Mouse (Mus musculus): ENCODE data around the gene Agmat. TPM values are rescaled to one million over a fixed set of nuclear protein-coding genes. Genes with fewer than 3 reads are reported as not detected.

The Agmat gene
- polyA plus RNA-seq, 1 experiment from 2014 or later: not detected

DNA sequence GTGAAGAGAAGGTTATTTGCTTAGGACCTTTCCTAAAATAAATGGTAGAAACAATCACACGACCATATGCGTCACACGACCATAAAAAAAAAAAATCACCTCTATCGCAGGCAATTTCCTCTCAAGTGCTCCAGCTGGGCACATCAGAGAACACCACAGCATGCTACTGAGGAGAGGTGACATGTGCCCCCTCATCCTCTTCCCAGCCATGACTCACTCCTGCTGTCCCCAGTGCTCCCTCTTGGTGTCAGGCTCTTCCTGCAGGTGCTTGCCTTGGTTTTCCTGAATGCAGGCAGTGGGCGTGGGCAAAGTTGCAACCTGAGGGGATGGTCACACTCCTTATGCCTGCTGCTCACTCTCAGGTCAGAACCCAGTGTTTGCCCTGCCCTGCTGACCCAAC lies 38.4 kb downstream of the Agmat start:
- Histone ChIP-seq H3K36me3 (peaks cover 77% of the 10 kb centered on the region), H3K4me3 (no peak overlapping the region)
- no peak for ATAC-seq (ENCODE audit: insufficient number of reproducible peaks, insufficient read depth, low FRiP score, low TSS enrichment, low read depth)

DNA sequence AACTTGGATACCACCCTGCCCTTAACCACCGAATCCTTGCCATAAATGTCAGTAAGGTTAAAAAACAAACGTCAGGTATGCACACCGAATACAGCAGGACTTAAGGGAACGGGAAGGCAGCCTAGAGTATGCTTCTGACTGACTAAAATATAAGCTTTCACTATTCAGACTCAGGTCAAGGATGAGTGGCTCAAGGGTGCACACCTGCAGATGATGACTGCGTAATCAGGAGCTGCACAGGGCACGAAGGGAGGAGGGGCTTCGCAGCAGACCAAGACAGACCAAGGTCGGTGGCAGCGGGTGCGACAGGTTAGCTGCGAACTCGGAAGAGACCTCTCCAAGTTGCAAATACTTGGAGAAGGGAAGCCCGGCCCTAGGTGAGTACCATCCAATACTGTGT lies 39.7 kb downstream of the Agmat start:
- Histone ChIP-seq H3K4me1 (peaks cover 7% of the 10 kb centered on the region), H3K4me2 (no peak overlapping the region), H3K4me3 (no peak overlapping the region), H3K9ac (no peak overlapping the region), H3K9me3 (no peaks in the 10 kb centered on the region), H3K27ac (no peak overlapping the region), H3K27me3 (no peaks in the 10 kb centered on the region), H3K36me3 (peaks cover 64% of the 10 kb centered on the region)
- 89% methylated on average over 13 of the region's 13 CpGs for WGBS
- no peak for ATAC-seq (ENCODE audit: insufficient number of reproducible peaks, insufficient read depth, low FRiP score, low TSS enrichment, low read depth)

More for the DNA sequence above, 38.4 kb downstream of the Agmat start:
- no peak overlapping the region for H3K27ac ChIP-seq
- H3K4me1 ChIP-seq: peaks cover 4% of the 10 kb centered on the region
- WGBS: 86% methylated on average over 5 of the region's 5 CpGs
- no peak overlapping the region for H3K9ac ChIP-seq
- H3K4me2 ChIP-seq: no peak overlapping the region
- no peaks in the 10 kb centered on the region for H3K27me3 ChIP-seq
- H3K9me3 ChIP-seq: no peaks in the 10 kb centered on the region

GRCm38 (mm10) chr4:141787046-141787445 lies 40.6 kb downstream of the Agmat start:
- Histone ChIP-seq H3K4me2 (no peak overlapping the region), H3K27ac (0 out of 2 replicates have a peak overlapping the region, but pooled peaks have one; percentile 22), H3K27me3 (no peaks in the 10 kb centered on the region), H3K4me3 (no peak overlapping the region), H3K36me3 (peaks cover 55% of the 10 kb centered on the region), H3K9ac (0 out of 2 replicates have a peak overlapping the region, but pooled peaks have one; percentile 40), H3K4me1 (peaks cover 7% of the 10 kb centered on the region), H3K9me3 (no peaks in the 10 kb centered on the region)
- 76% methylated on average over 6 of the region's 6 CpGs for WGBS
- no peak for ATAC-seq (ENCODE audit: insufficient number of reproducible peaks, insufficient read depth, low FRiP score, low TSS enrichment, low read depth)

DNA sequence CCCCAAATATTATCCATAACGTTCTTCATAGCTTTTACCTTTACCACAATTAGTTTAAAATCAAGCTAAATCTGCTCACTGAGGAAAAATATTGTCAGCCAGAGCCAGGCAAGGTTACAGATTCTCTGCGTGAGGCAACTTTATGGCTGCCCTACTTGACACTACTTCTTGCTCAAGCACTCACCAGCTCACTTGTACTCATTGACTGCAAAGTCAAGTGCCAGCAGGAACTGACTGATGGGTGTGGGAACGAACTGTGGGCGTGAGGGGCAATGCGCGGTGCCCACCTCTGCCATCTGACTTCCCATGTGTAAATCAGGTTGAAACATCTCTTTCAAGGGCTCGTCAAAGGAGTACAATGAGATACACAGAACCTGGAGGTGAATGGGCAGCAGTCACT lies 41.0 kb downstream of the Agmat start:
- no peak overlapping the region for H3K27ac ChIP-seq
- ATAC-seq (ENCODE audit: insufficient number of reproducible peaks, insufficient read depth, low FRiP score, low TSS enrichment, low read depth): no peak
- WGBS: 91% methylated on average over 7 of the region's 7 CpGs
- peaks cover 7% of the 10 kb centered on the region for H3K4me1 ChIP-seq
- H3K4me2 ChIP-seq: no peak overlapping the region
- H3K9ac ChIP-seq: 0 out of 2 replicates have a peak overlapping the region, but pooled peaks have one; percentile 40
- H3K9me3 ChIP-seq: no peaks in the 10 kb centered on the region
- peaks cover 50% of the 10 kb centered on the region for H3K36me3 ChIP-seq
- no peaks in the 10 kb centered on the region for H3K27me3 ChIP-seq
- H3K4me3 ChIP-seq: no peak overlapping the region

GRCm38 (mm10) chr4:141789564-141790218 lies 43.2 kb downstream of the Agmat start:
- Histone ChIP-seq H3K27me3 (no peaks in the 10 kb centered on the region), H3K36me3 (peaks cover 30% of the 10 kb centered on the region), H3K4me1 (peaks cover 11% of the 10 kb centered on the region), H3K4me3 (peak overlapping the region; percentile 93), H3K9me3 (no peaks in the 10 kb centered on the region), H3K27ac (peak overlapping the region; percentile 81; the same call in 1 of the 2 replicates), H3K4me2 (peak overlapping the region; percentile 89), H3K9ac (peak overlapping the region; percentile 94)
- ATAC-seq (ENCODE audit: insufficient number of reproducible peaks, insufficient read depth, low FRiP score, low TSS enrichment, low read depth): no peak
- 57% methylated on average over 3 of the region's 3 CpGs for WGBS

DNA sequence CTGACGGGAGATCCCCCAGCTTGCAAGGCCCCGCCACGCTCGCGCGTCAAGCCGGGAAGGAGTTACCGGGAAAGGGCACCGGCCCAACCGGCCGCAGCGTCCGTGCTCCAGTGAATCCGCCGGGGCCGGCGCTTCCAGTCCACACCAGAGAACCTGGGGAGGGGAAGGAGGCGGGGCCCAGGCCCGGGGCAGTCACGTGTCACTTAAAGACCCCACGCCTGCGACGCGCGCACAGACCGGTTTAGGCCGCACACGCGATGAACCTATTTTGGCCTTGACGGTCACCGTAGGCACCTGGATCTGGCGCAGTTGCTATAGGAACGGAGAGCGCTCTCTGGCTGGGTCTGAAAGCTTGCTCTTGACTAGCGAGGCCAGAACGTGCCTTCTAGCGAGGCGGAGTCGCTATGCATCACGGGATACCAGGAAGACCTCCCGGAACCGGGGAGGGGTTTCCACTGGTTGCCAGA lies 44.1 kb downstream of the Agmat start, which contains the start of gene Dnajc16:
Gene Dnajc16 (minus strand): TSS at position 408 of the 467 bp plus-strand sequence.
- no peaks in the 10 kb centered on the region for H3K27me3 ChIP-seq
- WGBS: under 1% methylated on average over 42 of the region's 42 CpGs
- H3K9ac ChIP-seq: peak within 1 kb of the TSS; percentile 94
- peak; percentile 93 for ATAC-seq (ENCODE audit: insufficient number of reproducible peaks, insufficient read depth, low FRiP score, low TSS enrichment, low read depth)
- peaks cover 21% of the 10 kb centered on the region for H3K36me3 ChIP-seq
- peak within 1 kb of the TSS; percentile 93 for H3K4me3 ChIP-seq
- no peaks in the 10 kb centered on the region for H3K9me3 ChIP-seq
- peak within 1 kb of the TSS; percentile 81 for H3K27ac ChIP-seq
- peak within 1 kb of the TSS; percentile 89 for H3K4me2 ChIP-seq
- peaks cover 19% of the 10 kb centered on the region for H3K4me1 ChIP-seq

DNA sequence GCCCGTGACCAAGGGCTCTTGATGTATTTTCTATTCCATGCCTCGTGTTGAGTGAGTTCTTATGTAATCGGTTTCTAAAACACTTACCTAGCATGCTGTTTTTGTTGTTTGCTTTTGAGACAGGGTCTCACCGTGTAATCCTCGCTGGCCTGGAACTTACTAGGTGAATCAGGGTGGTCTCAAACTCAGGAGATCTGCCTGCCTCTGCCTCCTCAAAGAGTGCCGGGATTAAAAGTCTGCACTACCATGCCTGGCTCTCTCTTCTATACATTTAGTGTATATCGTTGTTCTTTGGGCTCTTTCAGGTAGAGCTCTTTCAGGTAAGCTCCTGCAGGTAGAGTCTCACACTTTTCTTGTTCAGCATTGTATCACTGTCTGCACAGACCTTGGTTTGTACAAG lies 45.0 kb downstream of the Agmat start:
- no peak for ATAC-seq (ENCODE audit: insufficient number of reproducible peaks, insufficient read depth, low FRiP score, low TSS enrichment, low read depth)
- H3K9me3 ChIP-seq: no peaks in the 10 kb centered on the region
- H3K27ac ChIP-seq: no peak overlapping the region; the same call in 1 of the 2 replicates
- peaks cover 15% of the 10 kb centered on the region for H3K36me3 ChIP-seq
- H3K4me3 ChIP-seq: no peak overlapping the region
- H3K4me1 ChIP-seq: peaks cover 24% of the 10 kb centered on the region
- no peak overlapping the region for H3K4me2 ChIP-seq
- WGBS: 88% methylated on average over 7 of the region's 7 CpGs
- no peak overlapping the region for H3K9ac ChIP-seq
- H3K27me3 ChIP-seq: no peaks in the 10 kb centered on the region

GRCm38 (mm10) chr4:141791951-141792350 lies 45.5 kb downstream of the Agmat start:
- Histone ChIP-seq H3K4me1 (peaks cover 26% of the 10 kb centered on the region), H3K27me3 (no peaks in the 10 kb centered on the region), H3K27ac (no peak overlapping the region), H3K9ac (no peak overlapping the region), H3K9me3 (no peaks in the 10 kb centered on the region), H3K36me3 (peaks cover 16% of the 10 kb centered on the region), H3K4me3 (no peak overlapping the region), H3K4me2 (no peak overlapping the region)
- no peak for ATAC-seq (ENCODE audit: insufficient number of reproducible peaks, insufficient read depth, low FRiP score, low TSS enrichment, low read depth)
- WGBS: 87% methylated on average over 8 of the region's 8 CpGs

DNA sequence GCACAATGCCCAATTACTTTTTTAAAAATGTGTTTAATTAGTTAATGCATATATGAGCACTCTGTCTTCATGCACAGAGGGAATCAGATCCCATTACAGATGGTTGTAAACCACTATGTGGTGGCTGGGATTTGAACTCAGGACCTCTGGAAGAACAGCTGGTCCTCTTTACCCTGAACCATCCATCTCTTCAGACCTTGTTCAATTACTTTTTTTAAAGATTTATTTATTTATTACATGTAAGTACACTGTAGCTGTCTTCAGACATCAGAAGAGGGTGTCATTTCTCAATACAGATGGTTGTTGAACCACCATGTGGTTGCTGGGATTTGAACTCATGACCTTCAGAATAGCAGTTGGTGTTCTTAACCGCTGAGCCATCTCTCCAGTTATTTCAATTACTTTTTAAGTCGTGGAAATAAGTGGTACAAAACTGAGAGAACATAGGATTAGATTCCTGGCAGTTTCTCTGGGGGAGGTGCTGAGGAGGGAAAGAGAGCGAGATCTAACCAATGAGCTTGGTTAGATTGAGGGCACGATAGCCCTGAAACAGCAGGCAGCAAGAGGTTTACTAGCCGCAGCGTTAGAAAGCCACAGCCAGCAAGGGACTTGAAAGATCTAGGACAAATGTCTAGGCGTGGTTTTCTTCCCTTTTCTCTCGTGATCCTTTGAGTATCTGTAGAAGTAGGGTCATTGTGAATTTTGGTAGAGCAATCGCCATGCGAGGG lies 46.2 kb downstream of the Agmat start:
- Histone ChIP-seq H3K27me3 (no peaks in the 10 kb centered on the region), H3K4me2 (peak overlapping the region; percentile 61), H3K4me1 (peaks cover 26% of the 10 kb centered on the region), H3K9me3 (no peaks in the 10 kb centered on the region), H3K4me3 (peak overlapping the region; percentile 69), H3K9ac (peak overlapping the region; percentile 74), H3K27ac (peak overlapping the region; percentile 94), H3K36me3 (peaks cover 16% of the 10 kb centered on the region)
- no peak for ATAC-seq (ENCODE audit: insufficient number of reproducible peaks, insufficient read depth, low FRiP score, low TSS enrichment, low read depth)
- 10% methylated on average over 10 of the region's 10 CpGs for WGBS

DNA sequence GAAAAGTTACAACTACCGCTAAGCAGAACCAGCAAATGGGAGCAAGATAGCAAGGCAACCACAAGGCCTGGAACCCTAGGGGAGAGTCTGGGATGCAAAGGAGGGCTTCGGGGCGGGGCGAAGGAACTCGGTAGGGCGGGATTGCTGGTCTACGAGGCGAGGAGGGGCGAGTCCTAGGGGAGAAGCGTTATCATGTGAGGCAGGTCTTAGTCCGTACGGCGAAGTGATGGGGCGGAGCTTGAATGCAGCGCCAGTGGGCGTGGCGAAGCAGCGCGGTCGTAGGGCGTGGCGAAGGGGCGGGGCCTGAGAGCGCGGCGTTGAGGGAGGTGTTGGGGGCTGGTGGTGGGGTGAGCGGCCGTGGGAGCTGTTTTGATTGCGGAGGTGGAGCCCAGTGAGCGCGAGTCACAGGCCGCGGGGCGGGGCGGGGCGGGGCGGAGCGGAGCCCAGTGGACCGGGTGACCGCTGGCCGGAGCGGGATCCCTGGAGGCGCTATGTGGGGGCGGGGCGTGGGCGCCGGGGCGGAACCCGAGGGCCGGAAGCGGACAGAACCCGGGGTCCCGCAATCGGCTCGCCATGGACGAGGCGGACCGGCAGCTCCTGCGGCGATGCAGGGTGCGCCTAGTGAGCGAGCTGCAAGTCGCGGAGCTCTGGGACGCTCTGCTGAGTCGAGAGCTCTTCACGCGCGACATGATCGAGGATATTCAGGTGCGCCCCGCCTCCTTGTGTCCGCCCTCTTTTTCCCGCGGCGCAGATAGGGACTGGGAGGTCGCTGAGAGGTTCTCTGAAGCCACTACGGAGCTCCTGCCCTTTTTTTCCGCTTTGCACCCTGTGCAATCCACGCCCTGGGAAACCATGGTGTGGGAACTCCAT lies 47.0 kb downstream of the Agmat start, which contains the start of gene Casp9:
Gene Casp9 (plus strand): TSS at position 331 of the 870 bp plus-strand sequence.
- Histone ChIP-seq H3K4me2 (peak within 1 kb of the TSS; percentile 61), H3K27ac (peak within 1 kb of the TSS; percentile 94), H3K27me3 (no peaks in the 10 kb centered on the region), H3K4me3 (peak within 1 kb of the TSS; percentile 69), H3K9me3 (no peaks in the 10 kb centered on the region), H3K4me1 (peaks cover 26% of the 10 kb centered on the region), H3K9ac (peak within 1 kb of the TSS; percentile 74), H3K36me3 (peaks cover 20% of the 10 kb centered on the region)
- ATAC-seq (ENCODE audit: insufficient number of reproducible peaks, insufficient read depth, low FRiP score, low TSS enrichment, low read depth): peak; percentile 81
- WGBS: under 1% methylated on average over 73 of the region's 80 CpGs

- H3K27me3 ChIP-seq: no peaks in the 10 kb centered on the region
- ATAC-seq (ENCODE audit: insufficient number of reproducible peaks, insufficient read depth, low FRiP score, low TSS enrichment, low read depth): no peak
- peak overlapping the region; percentile 61 for H3K4me2 ChIP-seq
- H3K27ac ChIP-seq: peak overlapping the region; percentile 94
- H3K36me3 ChIP-seq: peaks cover 21% of the 10 kb centered on the region
- H3K4me1 ChIP-seq: peaks cover 26% of the 10 kb centered on the region
- peak overlapping the region; percentile 69 for H3K4me3 ChIP-seq
- peak overlapping the region; percentile 74 for H3K9ac ChIP-seq
- 18% methylated on average over 5 of the region's 5 CpGs for WGBS
- no peaks in the 10 kb centered on the region for H3K9me3 ChIP-seq
Observed at GRCm38 (mm10) chr4:141794152-141794535, 47.7 kb downstream of the Agmat start.
